Mouse (Mus musculus) ES-E14 (cell line): ENCODE measurements around the gene Sidt1. TPM values are rescaled to one million over a fixed set of nuclear protein-coding genes. Genes with fewer than 3 reads are reported as not detected.

Source experiments
- DNase-seq: peaks from one replicate; pipeline ENCODE4 v3.0.0-alpha.2; 2013; ENCODE audit warnings: low read depth, low spot score
- H3K27ac ChIP-seq: 2 replicates; pipeline ENCODE4 v1.5.1; 2012; ENCODE audit warnings: low read depth, mild to moderate bottlenecking, low read length, moderate library complexity, mixed read lengths; ENCODE audit not compliant: poor library complexity, insufficient read depth, severe bottlenecking
- H3K36me3 ChIP-seq: 2 replicates; pipeline ENCODE4 v1.6.1; 2012; ENCODE audit warnings: mild to moderate bottlenecking, low read length, moderate library complexity, mixed read lengths; ENCODE audit not compliant: control insufficient read depth, poor library complexity, insufficient read depth, severe bottlenecking
- H3K4me1 ChIP-seq, 2 experiments: fragments of 150-350 bp in 1 of 2; sonication (generic) in 1 of 2; 2 replicates each; pipeline ENCODE4 v1.6.1; 2012; ENCODE audit warnings: low read length in 2 of 2, mild to moderate bottlenecking in 1 of 2, mixed read lengths in 1 of 2; ENCODE audit not compliant: control insufficient read depth in 2 of 2, insufficient read depth in 2 of 2, poor library complexity in 1 of 2
- H3K4me3 ChIP-seq, 2 experiments: fragments of 150-350 bp in 1 of 2; sonication (generic) in 1 of 2; 2 replicates each; pipeline ENCODE4 v1.5.1; 2012; ENCODE audit warnings: low read length in 2 of 2, low read depth in 1 of 2, mild to moderate bottlenecking in 1 of 2, mixed read lengths in 1 of 2; ENCODE audit not compliant: insufficient read depth in 1 of 2, poor library complexity in 1 of 2, severe bottlenecking in 1 of 2
- H3K9ac ChIP-seq: 2 replicates; pipeline ENCODE4 v1.6.1; 2012; ENCODE audit warnings: low read depth, mild to moderate bottlenecking, low read length, mixed read lengths; ENCODE audit not compliant: poor library complexity, insufficient read depth, severe bottlenecking
- H3K9me3 ChIP-seq: fragments of 150-350 bp; sonication (generic); 2 replicates; pipeline ENCODE4 v1.6.1; 2012; ENCODE audit warnings: low read depth, mild to moderate bottlenecking, low read length; ENCODE audit not compliant: control insufficient read depth, insufficient read depth
- CHD2 ChIP-seq: IDR thresholded peaks from 2 replicates; pipeline ENCODE4 v1.6.1; 2014; ENCODE audit warnings: mild to moderate bottlenecking, low read depth, low read length, inconsistent platforms
- HCFC1 ChIP-seq: IDR thresholded peaks from 2 replicates; pipeline ENCODE4 v1.6.1; 2012; ENCODE audit warnings: low read length, inconsistent platforms, borderline replicate concordance; ENCODE audit not compliant: insufficient read depth
- MAFK ChIP-seq: IDR thresholded peaks from 2 replicates; pipeline ENCODE4 v1.6.1; 2014; ENCODE audit warnings: mild to moderate bottlenecking, low read depth, low read length, inconsistent platforms; ENCODE audit not compliant: insufficient read depth
- ZC3H11A ChIP-seq: IDR thresholded peaks from 2 replicates; pipeline ENCODE4 v1.6.1; 2012; ENCODE audit warnings: low read depth, mild to moderate bottlenecking, inconsistent platforms, low read length, borderline replicate concordance
- ZNF384 ChIP-seq: IDR thresholded peaks from 2 replicates; pipeline ENCODE4 v1.6.1; 2012; ENCODE audit warnings: low read depth, low read length, inconsistent platforms
- in situ Hi-C, 2 experiments: fragments of 600-800 bp; cut with MboI; formaldehyde crosslinking; loops; one replicate each; pipeline ENCODE4 v1.15.1; 2025; ENCODE audit warnings: low sequenced_read_pairs in 2 of 2, inconsistent platforms in 1 of 2; ENCODE audit not compliant: unreplicated experiment in 2 of 2
- total RNA-seq: library from RNA; depleted of rRNA; stranded (reverse); fragments of 300-350 nt; gene quantifications from 2 replicates; pipeline ENCODE4 v1.2.3, GENCODE M21; 2012

Gene Sidt1
- total RNA-seq, 1 experiment, result 0.40 TPM

DNA sequence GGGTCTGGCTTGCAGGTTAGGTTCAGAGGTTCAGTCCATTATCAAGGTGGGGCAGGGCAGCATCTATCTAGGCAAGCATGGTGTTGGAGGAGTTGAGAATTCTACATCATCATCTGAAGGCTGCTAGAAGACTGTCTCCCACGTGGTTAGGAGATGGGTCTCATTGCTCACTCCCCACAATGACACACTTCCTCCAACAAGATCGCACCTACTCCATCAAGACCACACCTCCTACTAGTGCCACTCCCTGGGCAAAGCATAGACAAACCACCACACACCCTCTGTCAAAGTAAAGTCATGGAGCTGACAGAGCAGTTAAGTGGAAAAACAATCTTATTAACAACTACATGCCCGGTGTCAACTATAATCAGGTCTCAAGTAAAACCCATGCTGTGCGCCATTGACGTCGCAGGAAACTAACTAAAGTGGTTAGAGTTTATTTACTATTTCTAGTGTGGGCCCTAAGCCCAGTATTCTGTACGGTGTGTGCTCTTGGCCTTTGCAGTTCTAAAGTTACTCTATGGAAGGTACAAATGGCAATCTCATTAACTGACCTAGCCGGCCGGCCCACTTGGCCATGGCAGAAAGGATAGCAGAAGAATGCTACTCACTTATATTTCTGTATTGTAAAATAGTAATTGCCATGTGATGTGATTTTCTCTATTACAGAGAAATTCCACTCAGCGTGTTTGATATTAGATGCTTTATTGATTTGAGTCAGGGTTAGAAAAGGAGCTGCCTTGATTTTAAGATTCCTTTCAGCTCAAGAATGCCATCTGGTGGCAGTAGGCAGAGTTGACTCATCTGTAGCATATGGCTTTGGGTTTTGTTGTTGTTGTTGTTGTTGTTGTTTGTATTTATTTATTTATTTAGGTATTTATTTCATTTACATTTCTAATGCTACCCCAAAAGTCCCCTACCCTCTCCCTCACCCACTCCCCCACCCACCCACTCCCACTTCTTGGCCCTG, 29.2 kb upstream of the Sidt1 start:
- Histone ChIP-seq H3K4me3 (no peak overlapping the region), H3K36me3 (peaks cover 6% of the 10 kb centered on the region), H3K4me1 (peaks cover 3 to 5% of the 10 kb centered on the region in 2 experiments; a peak in 2 of 4 replicates), H3K9ac (no peak overlapping the region), H3K27ac (no peak overlapping the region), H3K9me3 (no peaks in the 10 kb centered on the region)
- in situ Hi-C loops, result no loop called here
- no peak for DNase-seq
- no peak for TF ChIP-seq HCFC1
- peak; percentile 73; the same call in 1 of the 2 replicates for TF ChIP-seq ZC3H11A
- no peak for TF ChIP-seq ZNF384

DNA sequence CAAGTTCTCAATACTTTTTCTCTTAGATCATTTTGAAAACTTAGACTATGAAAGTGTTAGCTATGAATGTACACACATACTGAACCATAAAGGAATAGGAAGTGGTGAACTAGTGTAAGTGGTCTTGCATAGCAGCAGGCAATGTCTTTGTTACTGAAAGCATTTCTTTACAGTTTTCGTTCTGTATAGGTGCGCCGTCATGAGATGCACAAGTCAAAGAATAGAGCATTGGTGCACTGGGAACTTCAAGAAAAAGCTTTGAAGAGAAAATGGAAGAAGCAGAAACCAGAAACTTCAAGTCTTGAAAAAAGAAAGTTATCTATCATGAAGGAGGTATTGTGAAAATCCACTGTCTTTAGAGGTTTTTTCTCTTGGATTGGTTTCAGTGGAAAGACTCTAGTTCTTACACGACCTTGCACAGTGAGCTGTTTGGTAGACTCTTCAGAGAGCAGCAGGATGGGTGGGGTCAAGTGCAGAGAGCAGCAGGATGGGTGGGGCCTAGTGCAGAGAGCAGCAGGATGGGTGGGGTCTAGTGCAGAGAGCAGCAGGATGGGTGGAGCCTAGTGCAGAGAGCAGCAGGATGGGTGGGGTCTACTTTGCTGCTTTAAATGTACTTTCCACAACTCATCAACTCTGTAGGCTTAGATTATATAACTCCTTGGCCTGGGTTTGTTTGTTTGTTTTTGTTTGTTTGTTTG, 24.7 kb upstream of the Sidt1 start:
- no peaks in the 10 kb centered on the region for H3K9me3 ChIP-seq
- peaks cover 4% of the 10 kb centered on the region; the same call in 1 of the 2 replicates for H3K36me3 ChIP-seq
- no peak overlapping the region for H3K4me3 ChIP-seq
- TF ChIP-seq MAFK (no peak), CHD2 (no peak), ZC3H11A (no peak), ZNF384 (no peak)
- H3K27ac ChIP-seq, result no peak overlapping the region
- peaks cover 3 to 6% of the 10 kb centered on the region in 2 experiments; a peak in 2 of 4 replicates for H3K4me1 ChIP-seq
- in situ Hi-C loops, result loop anchor here in 1 of 2 experiments (10.0 kb wide), 1 partner anchor 113 kb away; no protein-coding TSS in a partner anchor
- no peak overlapping the region for H3K9ac ChIP-seq
- DNase-seq, result peak; percentile 79

DNA sequence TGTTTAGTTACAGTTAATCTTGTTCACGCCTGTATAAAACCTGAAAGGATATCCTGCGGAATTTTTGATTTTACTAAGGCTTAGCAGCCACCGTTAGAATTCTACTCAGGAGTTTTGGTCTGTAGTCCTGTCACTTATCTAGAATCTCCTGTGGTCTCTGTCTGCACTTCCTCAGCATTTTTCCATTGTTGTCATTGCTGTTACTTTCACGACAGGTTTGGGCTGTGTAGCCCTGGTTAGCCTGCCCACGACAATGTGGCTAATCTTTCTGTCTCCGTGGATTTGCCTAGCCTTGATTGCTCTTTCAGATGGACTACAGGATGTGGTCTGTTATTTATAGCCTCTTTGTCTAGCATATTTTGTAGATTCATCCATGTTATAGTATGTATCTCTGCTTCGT, 23.3 kb upstream of the Sidt1 start:
- TF ChIP-seq MAFK (no peak), ZC3H11A (no peak), CHD2 (no peak), HCFC1 (no peak), ZNF384 (no peak)
- no peaks in the 10 kb centered on the region; the same call in 1 of the 2 replicates for H3K36me3 ChIP-seq
- peaks cover 3 to 6% of the 10 kb centered on the region in 2 experiments; a peak in 2 of 4 replicates for H3K4me1 ChIP-seq
- no peaks in the 10 kb centered on the region for H3K9me3 ChIP-seq
- in situ Hi-C loops, result loop anchor here in 1 of 2 experiments (10.0 kb wide), 1 partner anchor 111 kb away; no protein-coding TSS in a partner anchor
- H3K9ac ChIP-seq, result no peak overlapping the region
- H3K27ac ChIP-seq, result no peak overlapping the region
- H3K4me3 ChIP-seq, result no peak overlapping the region
- no peak for DNase-seq

DNA sequence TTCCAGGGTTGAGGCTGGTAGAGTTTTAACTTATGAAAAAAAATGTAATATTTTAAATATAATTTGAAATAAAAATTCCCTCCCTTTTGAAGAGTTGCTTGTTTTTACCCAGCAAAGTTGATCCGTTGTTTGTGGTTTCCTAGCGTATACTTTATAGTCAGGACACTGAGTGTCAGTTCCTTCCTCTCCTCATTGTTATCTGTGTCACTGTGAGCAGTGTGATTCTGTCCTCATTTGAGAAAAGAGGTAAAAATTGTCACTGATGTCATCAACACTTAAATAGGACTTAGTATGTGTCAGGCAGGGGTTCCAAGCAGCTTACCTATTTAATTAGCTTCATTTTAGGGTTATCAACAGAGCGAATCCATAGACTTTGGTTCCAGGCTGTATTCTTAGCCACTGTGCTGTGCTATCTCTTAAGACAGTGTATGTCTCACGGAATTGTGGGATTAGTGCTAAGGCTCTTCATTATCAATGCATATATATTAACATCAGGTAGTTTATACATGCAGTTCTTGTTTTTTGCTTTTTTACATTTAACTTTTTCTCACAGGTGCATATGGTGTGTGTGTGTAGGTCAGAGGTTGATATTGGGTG, 16.9 kb upstream of the Sidt1 start:
- TF ChIP-seq MAFK, result no peak
- TF ChIP-seq CHD2, result no peak
- no peak for TF ChIP-seq ZC3H11A
- TF ChIP-seq ZNF384, result no peak
- TF ChIP-seq HCFC1, result no peak
- DNase-seq, result no peak
- Histone ChIP-seq H3K9ac (no peak overlapping the region), H3K9me3 (no peaks in the 10 kb centered on the region), H3K4me3 (no peak overlapping the region), H3K36me3 (no peaks in the 10 kb centered on the region), H3K4me1 (peaks cover 0 to 2% of the 10 kb centered on the region in 2 experiments; a peak in 1 of 4 replicates), H3K27ac (no peak overlapping the region)
- in situ Hi-C loops, result loop anchor here in 1 of 2 experiments (10.0 kb wide), 1 partner anchor 105 kb away; no protein-coding TSS in a partner anchor
